Mouse (Mus musculus): ENCODE measurements around the gene Rsph3b. TPM values are rescaled to one million over a fixed set of nuclear protein-coding genes. Genes with fewer than 3 reads are reported as not detected.
"Not testable (repeated sequence)": the region's sequence is repeated elsewhere in the genome, so short reads cannot be mapped to it uniquely, and the experiment has no call there.

Rsph3b gene
- 45.4 and 47.4 TPM in 2 replicates for polyA plus RNA-seq (2014; fragmentation: Nextera tagmentation; extraction: Ambion mirVana)

GRCm38 (mm10) chr17:6947984-6948768 is at the start of gene Rsph3b:
Gene Rsph3b (minus strand): TSS chr17:6948682.
- 0 out of 2 replicates have a peak within 1 kb of the TSS, but pooled peaks have one; percentile 10 for H3K9ac ChIP-seq (replicated peaks; ENCODE audit: low read depth, low read length)
- peak; percentile 96 for ATAC-seq (ENCODE audit: insufficient number of reproducible peaks, insufficient read depth, low FRiP score, low read depth)
- H3K4me1 ChIP-seq (ENCODE audit: control insufficient read depth, insufficient read depth, low read length); H3K9me3 ChIP-seq (ENCODE audit: control insufficient read depth, low read depth, low read length); H3K27me3 ChIP-seq (ENCODE audit: control insufficient read depth, insufficient read depth, low read length); H3K36me3 ChIP-seq (ENCODE audit: control insufficient read depth, insufficient read depth, low read length): not testable (repeated sequence)
- peak within 1 kb of the TSS; percentile 76 for H3K27ac ChIP-seq (ENCODE audit: low read length)
- under 1% methylated on average over 63 of the region's 73 CpGs for WGBS
- H3K4me3 ChIP-seq (ENCODE audit: low read depth, low read length): peak within 1 kb of the TSS; percentile 46
- H3K4me2 ChIP-seq (replicated peaks; ENCODE audit: low read depth, low read length): peak within 1 kb of the TSS; percentile 42

- ATAC-seq (ENCODE audit: insufficient number of reproducible peaks, insufficient read depth, low FRiP score, low read depth); H3K9me3 ChIP-seq (ENCODE audit: control insufficient read depth, low read depth, low read length); H3K27me3 ChIP-seq (ENCODE audit: control insufficient read depth, insufficient read depth, low read length); H3K9ac ChIP-seq (replicated peaks; ENCODE audit: low read depth, low read length); H3K4me1 ChIP-seq (ENCODE audit: control insufficient read depth, insufficient read depth, low read length); H3K27ac ChIP-seq (ENCODE audit: low read length); H3K4me3 ChIP-seq (ENCODE audit: low read depth, low read length); H3K4me2 ChIP-seq (replicated peaks; ENCODE audit: low read depth, low read length); H3K36me3 ChIP-seq (ENCODE audit: control insufficient read depth, insufficient read depth, low read length): not testable (repeated sequence)
- 83% methylated on average over 1 of the region's 7 CpGs for WGBS
Measured at GRCm38 (mm10) chr17:6997778-6998490, 49.5 kb upstream of the Rsph3b start.

GRCm38 (mm10) chr17:6996826-6997225 is 48.3 kb upstream of the Rsph3b start:
- ATAC-seq (ENCODE audit: insufficient number of reproducible peaks, insufficient read depth, low FRiP score, low read depth); H3K27me3 ChIP-seq (ENCODE audit: control insufficient read depth, insufficient read depth, low read length); H3K4me3 ChIP-seq (ENCODE audit: low read depth, low read length); H3K9ac ChIP-seq (replicated peaks; ENCODE audit: low read depth, low read length); H3K36me3 ChIP-seq (ENCODE audit: control insufficient read depth, insufficient read depth, low read length); H3K27ac ChIP-seq (ENCODE audit: low read length); H3K4me1 ChIP-seq (ENCODE audit: control insufficient read depth, insufficient read depth, low read length); H3K4me2 ChIP-seq (replicated peaks; ENCODE audit: low read depth, low read length); H3K9me3 ChIP-seq (ENCODE audit: control insufficient read depth, low read depth, low read length): not testable (repeated sequence)
- WGBS: 69% methylated on average over 8 of the region's 8 CpGs

GRCm38 (mm10) chr17:6995504-6995903 is 47.0 kb upstream of the Rsph3b start:
- H3K4me2 ChIP-seq (replicated peaks; ENCODE audit: low read depth, low read length); H3K27ac ChIP-seq (ENCODE audit: low read length); H3K27me3 ChIP-seq (ENCODE audit: control insufficient read depth, insufficient read depth, low read length); H3K36me3 ChIP-seq (ENCODE audit: control insufficient read depth, insufficient read depth, low read length); ATAC-seq (ENCODE audit: insufficient number of reproducible peaks, insufficient read depth, low FRiP score, low read depth); H3K9ac ChIP-seq (replicated peaks; ENCODE audit: low read depth, low read length); H3K4me3 ChIP-seq (ENCODE audit: low read depth, low read length); H3K9me3 ChIP-seq (ENCODE audit: control insufficient read depth, low read depth, low read length); H3K4me1 ChIP-seq (ENCODE audit: control insufficient read depth, insufficient read depth, low read length): not testable (repeated sequence)
- whole genome bisulfite sequencing: no CpG with 5 or more reads among the region's 6 CpGs

GRCm38 (mm10) chr17:6986118-6986517 is 37.6 kb upstream of the Rsph3b start:
- WGBS: 97% methylated on average over 1 of the region's 1 CpGs
- ATAC-seq (ENCODE audit: insufficient number of reproducible peaks, insufficient read depth, low FRiP score, low read depth); H3K36me3 ChIP-seq (ENCODE audit: control insufficient read depth, insufficient read depth, low read length); H3K4me3 ChIP-seq (ENCODE audit: low read depth, low read length); H3K4me2 ChIP-seq (replicated peaks; ENCODE audit: low read depth, low read length); H3K27ac ChIP-seq (ENCODE audit: low read length); H3K9me3 ChIP-seq (ENCODE audit: control insufficient read depth, low read depth, low read length); H3K4me1 ChIP-seq (ENCODE audit: control insufficient read depth, insufficient read depth, low read length); H3K9ac ChIP-seq (replicated peaks; ENCODE audit: low read depth, low read length); H3K27me3 ChIP-seq (ENCODE audit: control insufficient read depth, insufficient read depth, low read length): not testable (repeated sequence)

- not testable (repeated sequence) for ATAC-seq (ENCODE audit: insufficient number of reproducible peaks, insufficient read depth, low FRiP score, low read depth); H3K4me2 ChIP-seq (replicated peaks; ENCODE audit: low read depth, low read length); H3K4me3 ChIP-seq (ENCODE audit: low read depth, low read length); H3K9me3 ChIP-seq (ENCODE audit: control insufficient read depth, low read depth, low read length); H3K27me3 ChIP-seq (ENCODE audit: control insufficient read depth, insufficient read depth, low read length); H3K36me3 ChIP-seq (ENCODE audit: control insufficient read depth, insufficient read depth, low read length); H3K9ac ChIP-seq (replicated peaks; ENCODE audit: low read depth, low read length); H3K27ac ChIP-seq (ENCODE audit: low read length); H3K4me1 ChIP-seq (ENCODE audit: control insufficient read depth, insufficient read depth, low read length)
- WGBS: 75% methylated on average over 5 of the region's 8 CpGs
Measured at GRCm38 (mm10) chr17:6980144-6980543, 31.7 kb upstream of the Rsph3b start.

- H3K4me3 ChIP-seq (ENCODE audit: low read depth, low read length): peak overlapping the region; percentile 45
- not testable (repeated sequence) for ATAC-seq (ENCODE audit: insufficient number of reproducible peaks, insufficient read depth, low FRiP score, low read depth); H3K27me3 ChIP-seq (ENCODE audit: control insufficient read depth, insufficient read depth, low read length); H3K4me1 ChIP-seq (ENCODE audit: control insufficient read depth, insufficient read depth, low read length); H3K9me3 ChIP-seq (ENCODE audit: control insufficient read depth, low read depth, low read length); H3K27ac ChIP-seq (ENCODE audit: low read length); H3K36me3 ChIP-seq (ENCODE audit: control insufficient read depth, insufficient read depth, low read length)
- H3K9ac ChIP-seq (replicated peaks; ENCODE audit: low read depth, low read length): 0 out of 2 replicates have a peak overlapping the region, but pooled peaks have one; percentile 33
- peak overlapping the region; percentile 35 for H3K4me2 ChIP-seq (replicated peaks; ENCODE audit: low read depth, low read length)
- 20% methylated on average over 5 of the region's 5 CpGs for WGBS
Measured at GRCm38 (mm10) chr17:6979380-6979779, 30.9 kb upstream of the Rsph3b start.

- H3K36me3 ChIP-seq (ENCODE audit: control insufficient read depth, insufficient read depth, low read length); H3K9me3 ChIP-seq (ENCODE audit: control insufficient read depth, low read depth, low read length); H3K27ac ChIP-seq (ENCODE audit: low read length); H3K27me3 ChIP-seq (ENCODE audit: control insufficient read depth, insufficient read depth, low read length); H3K4me1 ChIP-seq (ENCODE audit: control insufficient read depth, insufficient read depth, low read length): not testable (repeated sequence)
- H3K4me2 ChIP-seq (replicated peaks; ENCODE audit: low read depth, low read length): peak within 1 kb of the TSS; percentile 35
- peak within 1 kb of the TSS; percentile 33; the same call in 1 of the 2 replicates for H3K9ac ChIP-seq (replicated peaks; ENCODE audit: low read depth, low read length)
- peak; percentile 98 for ATAC-seq (ENCODE audit: insufficient number of reproducible peaks, insufficient read depth, low FRiP score, low read depth)
- H3K4me3 ChIP-seq (ENCODE audit: low read depth, low read length): peak within 1 kb of the TSS; percentile 45
- WGBS: 0% methylated on average over 37 of the region's 68 CpGs
Measured at GRCm38 (mm10) chr17:6978287-6979248, 30.1 kb upstream of the Rsph3b start, which contains the start of gene Gm49721. Gene Gm49721 (plus strand): TSS chr17:6978904.
